ENCODE assay signal across 14 mouse cellular contexts in the genomic region with DNA sequence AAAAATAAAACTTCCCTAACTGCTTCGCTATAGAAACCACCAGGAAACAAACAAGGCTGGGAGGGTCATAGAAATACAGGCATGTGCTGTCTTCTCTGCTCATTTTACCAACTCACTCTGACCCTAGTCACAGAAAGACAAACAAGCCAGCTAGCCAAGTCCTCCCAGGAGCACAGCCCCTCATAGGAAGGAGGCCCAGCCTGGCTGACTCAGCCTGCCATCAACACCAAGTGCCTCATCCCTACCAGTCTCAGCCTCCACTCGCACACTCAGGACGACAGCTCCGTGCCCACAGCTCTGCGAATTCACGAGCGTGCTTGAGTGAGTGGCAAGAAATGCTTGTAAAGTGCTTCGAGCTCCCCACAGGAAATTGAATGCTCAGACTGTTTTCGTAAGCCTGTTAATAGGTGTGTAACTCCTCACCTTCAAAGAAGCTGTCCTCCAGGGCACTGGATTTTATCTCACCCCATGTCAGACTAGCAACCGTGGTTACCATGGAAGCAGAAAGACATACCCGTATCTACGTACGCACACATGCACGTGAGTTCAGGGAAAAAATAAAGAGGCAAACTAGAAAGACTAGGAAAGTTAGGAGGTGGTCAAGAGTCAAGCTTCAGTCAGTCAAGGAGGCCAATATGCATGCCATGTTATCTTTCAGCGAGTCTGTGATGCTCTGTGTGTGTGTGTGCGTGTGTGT. TPM values are rescaled to one million over a fixed set of nuclear protein-coding genes. Genes with fewer than 3 reads are reported as not detected.
A peak's percentile ranks its signal among the peaks of the same experiment; 100 is the strongest.
DNase-seq lines count a peak whose midpoint lies in the region; ATAC-seq lines count a peak whose summit lies in the region.
"Had no signal": no experiment of that assay in that cellular context is flagged by ENCODE, and none has a peak within 500 bp of the region (broad histone marks: within the 10 kb centered on the region; RNA-seq: fewer than 3 reads in every experiment).

No protein-coding gene starts in this region.

- no peaks in the 10 kb centered on the region for H3K9me3 ChIP-seq in heart, embryonic 12.5 days (replicated peaks)
- no peaks in the 10 kb centered on the region for H3K9me3 ChIP-seq in midbrain, embryonic 16.5 days (replicated peaks; ENCODE audit: control insufficient read depth, low read length, poor library complexity, severe bottlenecking)
- H3K9me3 ChIP-seq in midbrain, embryonic 13.5 days = no peaks in the 10 kb centered on the region

- 60% methylated on average over 16 of the region's 16 CpGs for WGBS in heart, embryonic 12.5 days
- 56% methylated on average over 16 of the region's 16 CpGs for WGBS in midbrain, embryonic 16.5 days
- 73% methylated on average over 16 of the region's 16 CpGs for WGBS in midbrain, embryonic 13.5 days

- H3K9ac ChIP-seq in heart, embryonic 12.5 days = no peak overlapping the region
- no peak overlapping the region for H3K9ac ChIP-seq in midbrain, embryonic 16.5 days (ENCODE audit: low read depth, low read length)
- no peak overlapping the region for H3K9ac ChIP-seq in midbrain, embryonic 13.5 days (replicated peaks)
- H3K9ac ChIP-seq: hindbrain, embryonic 14.5 days had no signal

- H3K4me2 ChIP-seq in heart, embryonic 12.5 days = no peak overlapping the region
- peak overlapping the region; percentile 10; the same call in 1 of the 2 replicates for H3K4me2 ChIP-seq in midbrain, embryonic 16.5 days (ENCODE audit: low read length)
- H3K4me2 ChIP-seq in midbrain, embryonic 13.5 days (replicated peaks) = no peak overlapping the region
- H3K4me2 ChIP-seq: hindbrain, embryonic 14.5 days had no signal

- H3K27me3 ChIP-seq in heart, embryonic 12.5 days (replicated peaks) = no peaks in the 10 kb centered on the region
- H3K27me3 ChIP-seq in midbrain, embryonic 16.5 days (ENCODE audit: control insufficient read depth, insufficient read depth, low read depth, low read length) = no peaks in the 10 kb centered on the region
- H3K27me3 ChIP-seq in midbrain, embryonic 13.5 days = no peaks in the 10 kb centered on the region

- H3K4me3 ChIP-seq in heart, embryonic 12.5 days = no peak overlapping the region
- H3K4me3 ChIP-seq in midbrain, embryonic 16.5 days (ENCODE audit: low read depth, low read length) = no peak overlapping the region
- H3K4me3 ChIP-seq in midbrain, embryonic 13.5 days (replicated peaks) = no peak overlapping the region

- no peak for ATAC-seq in heart, embryonic 12.5 days (ENCODE audit: insufficient number of reproducible peaks, low FRiP score)
- 0 out of 2 replicates have a peak, but pooled peaks have one; percentile 34 for ATAC-seq in midbrain, embryonic 16.5 days
- no peak for ATAC-seq in midbrain, embryonic 13.5 days
- ATAC-seq in megakaryocyte-erythroid progenitor cell, adult 5-6 weeks (replicated peaks; ENCODE audit: low FRiP score, low TSS enrichment, poor library complexity, severe bottlenecking) = peak; percentile 26; the same call in 1 of the 2 replicates

- H3K36me3 ChIP-seq in heart, embryonic 12.5 days = no peaks in the 10 kb centered on the region
- H3K36me3 ChIP-seq in midbrain, embryonic 16.5 days (ENCODE audit: control insufficient read depth, insufficient read depth, low read length) = no peaks in the 10 kb centered on the region
- H3K36me3 ChIP-seq in midbrain, embryonic 13.5 days = no peaks in the 10 kb centered on the region

- H3K4me1 ChIP-seq in heart, embryonic 12.5 days (replicated peaks) = peaks cover 13% of the 10 kb centered on the region
- H3K4me1 ChIP-seq in midbrain, embryonic 16.5 days (ENCODE audit: control insufficient read depth, insufficient read depth, low read length) = peaks cover 9% of the 10 kb centered on the region
- peaks cover 14% of the 10 kb centered on the region for H3K4me1 ChIP-seq in midbrain, embryonic 13.5 days (replicated peaks)

- H3K27ac ChIP-seq in heart, embryonic 12.5 days (ENCODE audit: poor library complexity, severe bottlenecking) = no peak overlapping the region
- no peak overlapping the region for H3K27ac ChIP-seq in midbrain, embryonic 16.5 days (ENCODE audit: low read length)
- no peak overlapping the region for H3K27ac ChIP-seq in midbrain, embryonic 13.5 days
- H3K27ac ChIP-seq: hindbrain, embryonic 14.5 days had no signal

- peak; percentile 68 for DNase-seq in heart, adult 11 months
- DNase-seq in c-Kit-positive CD71-positive TER-119-negative erythroid progenitor cells, embryonic 14.5 days (ENCODE audit: low read depth) = peak; percentile 53
- no peak for DNase-seq in layer of hippocampus, postnatal 14 days (ENCODE audit: low spot score in 2 of 2)
- no peak for DNase-seq in layer of hippocampus, adult 11-12 months (ENCODE audit: low spot score)
- DNase-seq: kidney, adult 2 months; left cerebral cortex, postnatal 4 days; lung, adult 2 months; thymus, adult 2 months had no signal

RNA-seq across cellular contexts. Expression of gene Gprc5d, which starts 23.5 kb away (rescaled TPM):
- not detected in 2 replicates for polyA plus RNA-seq in heart, embryonic 12.5 days (2016; fragmentation: Nextera tagmentation; extraction: Ambion mirVana)
- polyA plus RNA-seq in midbrain, embryonic 16.5 days (2015; fragmentation: Nextera tagmentation; extraction: Ambion mirVana) = not detected in 2 replicates
- polyA plus RNA-seq in midbrain, embryonic 13.5 days (2015; fragmentation: Nextera tagmentation; extraction: Ambion mirVana) = 0.12 TPM in 1 of 2 replicates, not detected in the other
- not detected in 2 replicates for total RNA-seq in megakaryocyte-erythroid progenitor cell, adult 5-6 weeks (2014; fragmentation: Nextera tagmentation)
- total RNA-seq in megakaryocyte-erythroid progenitor cell, adult 5-6 weeks (2017) = not detected in 2 replicates
- total RNA-seq in layer of hippocampus, postnatal 14 days (2021) = not detected
- total RNA-seq: left cerebral cortex, postnatal 4 days had no signal
- polyA plus RNA-seq: hindbrain, embryonic 14.5 days; neural tube, embryonic 14.5 days had no signal

RNA-seq across cellular contexts. Expression of gene Fam234b, which starts 56.2 kb away (rescaled TPM):
- 9.0 and 10.7 TPM in 2 replicates for polyA plus RNA-seq in heart, embryonic 12.5 days (2016; fragmentation: Nextera tagmentation; extraction: Ambion mirVana)
- polyA plus RNA-seq in midbrain, embryonic 16.5 days (2015; fragmentation: Nextera tagmentation; extraction: Ambion mirVana) = 123 and 139 TPM in 2 replicates
- 67.0 and 74.1 TPM in 2 replicates for polyA plus RNA-seq in midbrain, embryonic 13.5 days (2015; fragmentation: Nextera tagmentation; extraction: Ambion mirVana)
- 57.4 and 66.3 TPM in 2 replicates for total RNA-seq in megakaryocyte-erythroid progenitor cell, adult 5-6 weeks (2014; fragmentation: Nextera tagmentation)
- 32.6 and 51.1 TPM in 2 replicates for total RNA-seq in megakaryocyte-erythroid progenitor cell, adult 5-6 weeks (2017)
- total RNA-seq in layer of hippocampus, postnatal 14 days (2021) = 100 to 1,000 TPM; 122 to 133 TPM

RNA-seq across cellular contexts. Expression of gene Hebp1, which starts 56.2 kb away (rescaled TPM):
- 14.8 and 16.0 TPM in 2 replicates for polyA plus RNA-seq in heart, embryonic 12.5 days (2016; fragmentation: Nextera tagmentation; extraction: Ambion mirVana)
- polyA plus RNA-seq in midbrain, embryonic 16.5 days (2015; fragmentation: Nextera tagmentation; extraction: Ambion mirVana) = 4.6 and 5.5 TPM in 2 replicates
- polyA plus RNA-seq in midbrain, embryonic 13.5 days (2015; fragmentation: Nextera tagmentation; extraction: Ambion mirVana) = 2.7 and 3.4 TPM in 2 replicates
- 109 and 112 TPM in 2 replicates for total RNA-seq in megakaryocyte-erythroid progenitor cell, adult 5-6 weeks (2014; fragmentation: Nextera tagmentation)
- 109 and 149 TPM in 2 replicates for total RNA-seq in megakaryocyte-erythroid progenitor cell, adult 5-6 weeks (2017)
- total RNA-seq in layer of hippocampus, postnatal 14 days (2021) = 10 to 100 TPM; 54.1 to 62.0 TPM

Comparison
In these comparisons a context has a peak if more than half of its experiments do, and no peak if none do; other contexts are left out.
1. ATAC-seq: peak in midbrain, embryonic 16.5 days (single experiment) and megakaryocyte-erythroid progenitor cell, adult 5-6 weeks (single experiment); none in heart, embryonic 12.5 days (single experiment) and midbrain, embryonic 13.5 days (single experiment).
2. DNase-seq: peak in heart, adult 11 months (single experiment) and c-Kit-positive CD71-positive TER-119-negative erythroid progenitor cells, embryonic 14.5 days (single experiment); none in layer of hippocampus, postnatal 14 days (0 of 2) and layer of hippocampus, adult 11-12 months (single experiment).